Mouse (Mus musculus) liver, adult 2 months (tissue): ENCODE measurements at regions not wholly inside any gene's neighbourhood (a gene's known extent, or its start where the extent isn't known, plus 50 kb on each side); places are given as distances from the start of the nearest gene placed in this dataset.

ENCODE experiments used
- CTCF ChIP-seq: fragments of 200-500 bp; IDR thresholded peaks from 2 replicates; pipeline ENCODE4 v1.5.1; 2011; ENCODE audit warnings: low read depth, low read length, control low read depth
- POLR2A ChIP-seq: fragments of 200-500 bp; IDR thresholded peaks from 2 replicates; pipeline ENCODE4 v1.6.1; 2011; ENCODE audit warnings: low read length, control low read depth; ENCODE audit not compliant: insufficient read depth; ENCODE audit errors: extremely low read depth

DNA sequence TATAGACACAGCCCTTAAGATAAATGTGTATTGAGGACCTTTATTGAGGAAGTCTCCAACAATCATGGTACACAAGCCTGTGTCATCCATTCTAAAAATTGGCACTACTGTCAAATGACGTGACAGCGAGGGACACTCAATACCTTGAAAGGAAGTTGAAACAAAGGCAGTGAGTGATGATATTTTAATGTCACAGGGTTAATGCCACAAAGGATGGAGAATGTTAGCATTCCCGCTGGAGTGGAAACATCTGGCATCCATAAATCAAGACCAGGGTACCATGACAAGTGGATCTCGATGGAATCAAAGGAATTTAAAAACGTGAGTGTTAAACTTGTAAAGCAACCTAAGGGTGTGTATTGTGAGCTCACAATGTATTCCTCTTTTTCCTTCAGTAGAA lies 441.5 kb downstream of the Basp1 start:
- no peak for TF ChIP-seq CTCF
- no peak for TF ChIP-seq POLR2A
